Mouse (Mus musculus) urinary bladder, postnatal 25 days (tissue): ENCODE measurements around the gene Mgat4c.
A peak's percentile ranks its signal among the peaks of the same experiment; 100 is the strongest.
"Not testable (repeated sequence)": the region's sequence is repeated elsewhere in the genome, so short reads cannot be mapped to it uniquely, and the experiment has no call there.

Experiments used
- DNase-seq: peaks from one replicate; pipeline ENCODE4 v3.0.0; 2022; ENCODE audit warnings: low spot score

Mgat4c gene

GRCm38 (mm10) chr10:102127340-102127739 lies 446.1 kb downstream of the Mgat4c start:
- DNase-seq, result no peak

GRCm38 (mm10) chr10:102154865-102155264 lies 473.6 kb downstream of the Mgat4c start:
- no peak for DNase-seq

DNA sequence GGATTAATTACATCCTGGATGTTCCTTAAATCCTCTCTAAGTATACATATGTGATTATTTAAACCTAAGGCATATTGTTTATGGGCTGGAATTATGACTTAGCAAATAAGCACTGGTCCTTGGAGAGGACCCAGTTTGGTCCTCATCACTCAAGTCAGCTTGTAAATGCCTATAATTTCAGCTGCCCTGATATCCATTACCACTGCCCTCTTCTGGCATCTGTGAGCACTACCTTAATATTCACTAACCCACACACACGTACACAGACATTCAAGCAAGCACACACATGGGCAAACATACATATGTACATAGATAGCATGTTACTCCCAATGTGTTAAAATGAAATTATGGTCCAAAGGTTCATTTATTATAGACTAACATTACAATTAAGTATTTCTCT lies 474.6 kb downstream of the Mgat4c start:
- no peak for DNase-seq

DNA sequence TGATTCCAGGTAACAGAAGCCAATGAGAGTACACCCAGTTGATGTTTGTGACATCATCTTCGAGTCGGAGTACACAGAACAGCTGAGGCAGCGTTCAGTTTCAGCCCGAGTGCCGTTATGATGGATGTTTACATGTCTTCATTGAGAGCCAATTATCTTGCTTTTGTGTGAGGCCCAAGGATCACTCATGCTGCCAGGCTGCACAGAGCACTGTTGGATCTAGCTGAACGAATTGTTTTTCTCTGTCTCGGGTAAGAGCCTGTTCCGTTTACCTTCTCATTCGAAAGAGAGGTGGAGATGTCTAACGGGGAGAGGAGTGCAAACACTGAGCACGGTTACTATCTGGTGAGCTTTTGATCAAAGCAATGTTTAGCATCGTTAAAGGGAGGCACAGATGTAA lies 477.5 kb downstream of the Mgat4c start:
- DNase-seq, result no peak

GRCm38 (mm10) chr10:102184726-102185125 lies 503.4 kb downstream of the Mgat4c start:
- no peak for DNase-seq

DNA sequence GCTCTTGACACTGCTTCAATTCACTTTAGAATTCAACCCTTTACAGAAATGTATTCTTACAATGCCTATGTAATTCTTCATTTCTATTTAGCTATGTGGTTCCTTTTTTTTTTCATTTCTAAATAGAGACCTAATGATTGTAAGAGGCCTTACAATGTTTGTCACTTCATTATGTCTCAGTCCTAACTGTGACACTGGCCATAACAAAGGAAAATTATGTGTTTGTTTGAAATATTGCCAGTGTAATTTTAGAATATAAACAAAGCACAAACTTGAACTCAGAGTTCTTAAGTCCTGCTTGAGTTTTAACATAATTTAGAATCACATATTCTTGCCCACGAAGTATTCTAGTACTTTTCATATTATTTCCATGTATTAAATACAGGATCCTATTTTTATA lies 510.4 kb downstream of the Mgat4c start:
- DNase-seq, result no peak

GRCm38 (mm10) chr10:102196850-102197249 lies 515.6 kb downstream of the Mgat4c start:
- no peak for DNase-seq

- no peak for DNase-seq
Observed at GRCm38 (mm10) chr10:102238558-102239211, 557.4 kb downstream of the Mgat4c start.

GRCm38 (mm10) chr10:102243897-102244296 lies 562.6 kb downstream of the Mgat4c start:
- no peak for DNase-seq

GRCm38 (mm10) chr10:102244601-102245000 lies 563.3 kb downstream of the Mgat4c start:
- no peak for DNase-seq

DNA sequence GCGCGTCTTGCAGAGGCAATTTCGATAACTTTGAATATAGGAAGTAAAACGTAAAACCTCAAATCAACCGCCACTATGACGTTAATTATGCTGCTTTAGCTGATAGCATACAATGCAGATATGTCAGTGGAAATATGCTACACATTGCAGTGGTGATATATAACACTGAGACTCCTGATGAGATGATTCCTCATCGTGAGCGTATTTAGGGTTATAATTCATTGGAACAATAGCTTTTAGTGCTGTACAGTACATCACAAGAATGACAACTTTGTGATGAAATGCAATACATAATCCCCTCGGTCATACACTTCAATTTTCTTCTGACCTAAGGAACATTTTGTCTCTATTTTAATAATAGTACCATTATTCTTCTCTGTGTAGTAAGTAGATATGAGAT lies 564.0 kb downstream of the Mgat4c start:
- no peak for DNase-seq

DNA sequence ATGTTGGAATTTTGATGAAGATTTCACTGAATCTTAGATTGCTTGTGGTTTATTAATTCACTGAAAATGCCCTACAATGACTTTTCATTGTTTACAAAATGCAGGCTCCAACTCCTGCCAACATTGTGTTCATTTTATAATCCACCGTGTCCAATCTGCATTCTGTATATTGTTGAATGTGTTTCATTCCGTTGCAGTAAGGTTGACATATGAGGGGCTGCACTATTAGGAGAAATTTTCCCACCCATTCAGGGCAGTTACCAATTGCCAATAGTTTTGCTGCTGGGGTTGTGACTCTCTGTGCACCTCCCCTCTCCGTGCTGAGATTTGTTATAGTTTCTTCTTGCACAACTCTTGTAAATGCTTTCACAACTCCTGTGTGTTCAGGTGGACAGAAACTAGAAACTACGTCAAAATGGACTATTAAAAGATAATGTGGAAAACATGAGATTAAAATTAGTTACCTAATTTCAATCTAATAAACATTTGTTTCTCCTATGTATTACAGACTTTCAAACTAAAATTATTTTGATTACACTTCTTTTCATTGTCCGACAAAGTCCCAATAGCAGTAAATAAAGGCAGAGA lies 627.7 kb downstream of the Mgat4c start:
- DNase-seq, result no peak

- DNase-seq, result no peak
Observed at GRCm38 (mm10) chr10:102365685-102366381, 684.5 kb downstream of the Mgat4c start.

DNA sequence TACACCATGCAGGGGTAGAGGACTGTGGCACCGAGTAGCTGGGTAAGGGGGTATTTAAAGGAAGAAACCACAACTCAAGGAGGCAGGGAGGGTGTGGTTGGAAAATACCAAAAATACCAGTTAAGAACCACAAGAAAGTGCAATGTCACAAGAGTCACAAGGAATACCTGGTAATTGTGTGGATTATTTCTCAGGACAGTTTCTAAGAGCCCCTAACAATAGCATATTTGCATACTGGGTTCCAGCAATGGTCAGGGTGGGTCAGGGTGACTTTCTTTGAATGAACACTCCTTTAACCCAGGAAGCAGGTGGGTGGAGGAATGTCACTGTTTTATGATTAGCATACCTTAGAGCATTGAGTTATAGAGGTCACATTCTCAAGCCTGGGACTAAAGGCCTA lies 689.3 kb downstream of the Mgat4c start:
- no peak for DNase-seq

- no peak for DNase-seq
Observed at GRCm38 (mm10) chr10:102372111-102372510, 690.8 kb downstream of the Mgat4c start.

GRCm38 (mm10) chr10:102374061-102374460 lies 692.8 kb downstream of the Mgat4c start:
- DNase-seq, result no peak

DNA sequence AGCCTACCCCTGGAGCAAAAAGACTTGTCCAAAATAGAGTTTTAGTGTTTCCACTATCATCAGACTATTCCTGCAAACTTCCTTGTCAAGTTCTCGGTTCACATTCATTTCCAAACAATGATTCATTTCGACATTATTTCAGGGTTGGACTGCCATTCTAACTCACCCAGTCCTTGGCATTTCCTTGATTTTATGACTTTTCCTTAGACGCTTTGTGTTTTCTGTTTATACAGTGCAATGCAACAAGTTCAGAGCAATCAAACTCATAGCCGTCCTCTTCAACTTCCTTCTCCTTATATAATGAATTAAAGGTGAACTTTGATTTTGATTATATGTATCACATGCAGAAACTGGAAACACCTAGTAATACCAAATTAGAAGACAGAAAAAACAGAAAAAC lies 696.1 kb downstream of the Mgat4c start:
- no peak for DNase-seq

- DNase-seq, result no peak
Observed at GRCm38 (mm10) chr10:102389223-102389622, 707.9 kb downstream of the Mgat4c start.

- no peak for DNase-seq
Observed at GRCm38 (mm10) chr10:102417654-102418272, 736.5 kb downstream of the Mgat4c start.

- DNase-seq, result peak; percentile 20
Observed at GRCm38 (mm10) chr10:102435048-102435447, 753.8 kb downstream of the Mgat4c start.

DNA sequence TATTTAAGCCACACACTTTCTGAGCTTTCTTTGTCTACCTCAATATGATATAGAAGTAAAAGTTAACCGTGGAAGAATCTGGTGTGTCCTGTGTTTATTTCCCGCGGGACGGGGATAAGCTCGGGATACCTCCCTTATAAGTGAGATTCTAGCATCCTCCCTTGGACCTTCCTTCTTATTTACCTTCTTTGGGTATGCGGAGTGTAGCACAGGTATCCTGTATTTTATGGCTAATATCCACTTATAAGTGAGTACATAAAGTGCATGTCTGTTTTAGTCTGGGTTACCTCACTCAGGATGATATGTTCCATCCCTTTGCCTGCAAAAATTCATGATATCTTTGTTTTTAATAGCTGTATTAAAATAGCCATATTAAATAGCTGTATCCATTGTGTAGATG lies 754.2 kb downstream of the Mgat4c start:
- not testable (repeated sequence) for DNase-seq
